Mouse (Mus musculus) G1E (cell line): ENCODE data around the gene Kcp.

ENCODE experiments used
- CTCF ChIP-seq: IDR thresholded peaks from 2 replicates; pipeline ENCODE4 v1.5.1; 2012; ENCODE audit warnings: low read depth, low read length, inconsistent platforms, mixed read lengths
- GATA1 ChIP-seq: IDR thresholded peaks from 2 replicates; pipeline ENCODE4 v1.6.1; 2012; ENCODE audit warnings: borderline replicate concordance, low read length, inconsistent platforms, mixed read lengths
- POLR2AphosphoS5 ChIP-seq: IDR thresholded peaks from 2 replicates; pipeline ENCODE4 v1.6.1; 2012; ENCODE audit warnings: low read depth, low read length, inconsistent platforms; ENCODE audit not compliant: insufficient replicate concordance

DNA sequence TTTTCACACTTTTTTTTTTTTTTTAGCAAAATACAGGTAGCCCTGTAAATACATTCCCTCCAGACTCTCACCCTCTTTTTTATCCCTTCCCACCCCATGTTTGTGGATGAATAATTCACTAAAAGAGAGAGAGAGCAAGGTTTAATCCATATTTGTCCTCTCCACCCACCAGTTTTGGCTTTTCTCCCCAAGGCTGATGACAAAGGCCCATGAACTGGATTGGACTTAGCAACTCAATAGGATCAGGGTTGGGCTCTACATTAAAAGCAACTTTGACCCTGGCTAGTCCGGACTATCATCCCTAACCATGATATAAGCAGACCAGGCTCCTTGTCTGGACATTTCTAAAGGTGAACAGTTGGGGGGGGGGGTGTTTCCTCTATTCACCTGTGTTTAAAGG lies 33.2 kb upstream of the Kcp start:
- TF ChIP-seq POLR2AphosphoS5, result no peak
- no peak for TF ChIP-seq CTCF
- TF ChIP-seq GATA1, result no peak
